Mouse (Mus musculus) cortical plate, adult 2 months (tissue): ENCODE results near the gene Rnf38. TPM values are rescaled to one million over a fixed set of nuclear protein-coding genes. Genes with fewer than 3 reads are reported as not detected.

Source experiments
- H3K27ac ChIP-seq: fragments of 200-500 bp; 2 replicates; pipeline ENCODE4 v1.5.1; 2012; ENCODE audit warnings: low read length, control low read depth, inconsistent platforms; ENCODE audit not compliant: insufficient read depth
- H3K4me1 ChIP-seq: fragments of 200-500 bp; 2 replicates; pipeline ENCODE4 v1.6.1; 2011; ENCODE audit warnings: low read length; ENCODE audit not compliant: control insufficient read depth, insufficient read depth
- H3K4me3 ChIP-seq: fragments of 200-500 bp; 2 replicates; pipeline ENCODE4 v1.5.1; 2011; ENCODE audit warnings: mild to moderate bottlenecking, low read length, control low read depth; ENCODE audit not compliant: insufficient read depth
- CTCF ChIP-seq: fragments of 200-500 bp; IDR thresholded peaks from 2 replicates; pipeline ENCODE4 v1.5.1; 2011; ENCODE audit warnings: mild to moderate bottlenecking, control low read depth, low read length; ENCODE audit not compliant: insufficient read depth; ENCODE audit errors: extremely low read depth
- POLR2A ChIP-seq: fragments of 200-500 bp; IDR thresholded peaks from 2 replicates; pipeline ENCODE4 v1.6.1; 2011; ENCODE audit warnings: mild to moderate bottlenecking, low read length, control low read depth; ENCODE audit not compliant: insufficient read depth; ENCODE audit errors: extremely low read depth
- polyA plus RNA-seq: library from polyadenylated mRNA; depleted of rRNA; stranded (reverse); fragments of >200 nt; gene quantifications from 2 replicates; pipeline ENCODE4 v1.2.3, GENCODE M21; 2012

The Rnf38 gene
- polyA plus RNA-seq, 1 experiment: 68.4 TPM

GRCm38 (mm10) chr4:44156481-44156880 lies 77.1 kb downstream of the Rnf38 start:
- Histone ChIP-seq H3K27ac (no peak overlapping the region), H3K4me1 (no peaks in the 10 kb centered on the region; the same call in 1 of the 2 replicates), H3K4me3 (no peak overlapping the region)
- no peak for TF ChIP-seq CTCF
- TF ChIP-seq POLR2A: no peak

GRCm38 (mm10) chr4:44154884-44155283 lies 78.7 kb downstream of the Rnf38 start:
- no peak for TF ChIP-seq POLR2A
- no peak for TF ChIP-seq CTCF
- H3K27ac ChIP-seq: no peak overlapping the region
- H3K4me1 ChIP-seq: no peaks in the 10 kb centered on the region; the same call in 1 of the 2 replicates
- H3K4me3 ChIP-seq: no peak overlapping the region

- Histone ChIP-seq H3K27ac (no peak overlapping the region), H3K4me3 (no peak overlapping the region), H3K4me1 (no peaks in the 10 kb centered on the region; the same call in 1 of the 2 replicates)
- TF ChIP-seq CTCF (no peak), POLR2A (no peak)
These were observed 80.7 kb downstream of the Rnf38 start for GRCm38 (mm10) chr4:44152904-44153303.

- Histone ChIP-seq H3K4me3 (no peak overlapping the region), H3K27ac (no peak overlapping the region), H3K4me1 (no peaks in the 10 kb centered on the region)
- TF ChIP-seq CTCF (no peak), POLR2A (no peak)
These were observed 106.8 kb downstream of the Rnf38 start for GRCm38 (mm10) chr4:44126805-44127204.

- Histone ChIP-seq H3K27ac (no peak overlapping the region), H3K4me1 (no peaks in the 10 kb centered on the region), H3K4me3 (no peak overlapping the region)
- TF ChIP-seq POLR2A: no peak
- TF ChIP-seq CTCF: no peak
These were observed 114.0 kb downstream of the Rnf38 start for GRCm38 (mm10) chr4:44119410-44120201.

GRCm38 (mm10) chr4:44115046-44115445 lies 118.5 kb downstream of the Rnf38 start:
- no peaks in the 10 kb centered on the region for H3K4me1 ChIP-seq
- H3K27ac ChIP-seq: no peak overlapping the region
- H3K4me3 ChIP-seq: no peak overlapping the region
- TF ChIP-seq CTCF: no peak
- no peak for TF ChIP-seq POLR2A

- H3K4me3 ChIP-seq: no peak overlapping the region
- H3K4me1 ChIP-seq: no peaks in the 10 kb centered on the region
- H3K27ac ChIP-seq: no peak overlapping the region
These were observed 120.0 kb downstream of the Rnf38 start for GRCm38 (mm10) chr4:44113393-44114138.

GRCm38 (mm10) chr4:44112741-44113140 lies 120.8 kb downstream of the Rnf38 start:
- no peaks in the 10 kb centered on the region for H3K4me1 ChIP-seq
- TF ChIP-seq CTCF: no peak
- TF ChIP-seq POLR2A: no peak
- H3K4me3 ChIP-seq: no peak overlapping the region
- H3K27ac ChIP-seq: no peak overlapping the region

More at GRCm38 (mm10) chr4:44113393-44114138, 120.0 kb downstream of the Rnf38 start:
- TF ChIP-seq POLR2A: no peak
- TF ChIP-seq CTCF: no peak

GRCm38 (mm10) chr4:44110771-44111170 lies 122.8 kb downstream of the Rnf38 start:
- Histone ChIP-seq H3K4me1 (0 out of 2 replicates have a peak, but pooled peaks cover 3% of the 10 kb centered on the region), H3K4me3 (no peak overlapping the region), H3K27ac (no peak overlapping the region)
- TF ChIP-seq CTCF: no peak
- TF ChIP-seq POLR2A: no peak

GRCm38 (mm10) chr4:44108297-44108696 lies 125.3 kb downstream of the Rnf38 start:
- no peak for TF ChIP-seq CTCF
- TF ChIP-seq POLR2A: no peak
- H3K4me3 ChIP-seq: no peak overlapping the region
- H3K4me1 ChIP-seq: 0 out of 2 replicates have a peak, but pooled peaks cover 3% of the 10 kb centered on the region
- no peak overlapping the region for H3K27ac ChIP-seq
